Mouse (Mus musculus) midbrain, postnatal 0 days (tissue): Measurements from ENCODE around the gene Rpl15. TPM values are rescaled to one million over a fixed set of nuclear protein-coding genes. Genes with fewer than 3 reads are reported as not detected.

Experiments
- ATAC-seq: fragments of 200-750 bp; cut with Nextera tagmentation; 2 replicates; pipeline ENCODE4 v1.8.0; 2017; ENCODE audit warnings: moderate number of reproducible peaks, mild to moderate bottlenecking, moderate TSS enrichment, moderate library complexity; ENCODE audit not compliant: low FRiP score
- DNase-seq: peaks from one replicate; pipeline ENCODE4 v3.0.0-alpha.2; 2015; ENCODE audit warnings: low spot score
- H3K27ac ChIP-seq: fragments of 300-500 bp; sonication (generic); 2 replicates; pipeline ENCODE4 v1.5.1; 2014; ENCODE audit warnings: low read depth, mild to moderate bottlenecking, low read length, mixed read lengths
- H3K27me3 ChIP-seq: fragments of 300-500 bp; sonication (generic); 2 replicates; pipeline ENCODE4 v1.6.1; 2014; ENCODE audit warnings: low read length, control low read depth, mixed read lengths; ENCODE audit not compliant: insufficient read depth
- H3K36me3 ChIP-seq: fragments of 300-500 bp; sonication (generic); 2 replicates; pipeline ENCODE4 v1.6.1; 2014; ENCODE audit warnings: low read length, control low read depth, mixed read lengths; ENCODE audit not compliant: insufficient read depth
- H3K4me1 ChIP-seq: fragments of 300-500 bp; sonication (generic); 2 replicates; pipeline ENCODE4 v1.6.1; 2014; ENCODE audit warnings: mild to moderate bottlenecking, control low read depth, antibody characterized with exemption, low read length, mixed read lengths; ENCODE audit not compliant: insufficient read depth
- H3K4me2 ChIP-seq: fragments of 300-500 bp; sonication (generic); 2 replicates; pipeline ENCODE4 v1.6.1; 2014; ENCODE audit warnings: low read depth, mild to moderate bottlenecking, low read length, mixed read lengths; ENCODE audit not compliant: poor library complexity, severe bottlenecking
- H3K4me3 ChIP-seq: fragments of 300-500 bp; sonication (generic); 2 replicates; pipeline ENCODE4 v1.5.1; 2014; ENCODE audit warnings: low read depth, mild to moderate bottlenecking, low read length, moderate library complexity
- H3K9ac ChIP-seq: fragments of 300-500 bp; sonication (generic); replicated peaks from 2 replicates; pipeline ENCODE4 v1.6.1; 2014; ENCODE audit warnings: mild to moderate bottlenecking, low read length, moderate library complexity, mixed read lengths; ENCODE audit not compliant: poor library complexity, severe bottlenecking
- H3K9me3 ChIP-seq: fragments of 300-500 bp; sonication (generic); 2 replicates; pipeline ENCODE4 v1.6.1; 2016; ENCODE audit warnings: low read length, control low read depth
- CTCF ChIP-seq: IDR thresholded peaks from 2 replicates; pipeline ENCODE4 v1.5.1; 2016; ENCODE audit warnings: antibody characterized with exemption, mild to moderate bottlenecking
- WGBS: fragments of 180-500 bp; shearing (Covaris S2); extraction: QIAGEN DNeasy Blood & Tissue Kit; methylation state at CpG from one replicate; pipeline ENCODE4 v1.1.7; 2014; 5-methylcytosine and 5-hydroxymethylcytosine counted together
- polyA plus RNA-seq: library from polyadenylated mRNA; unstranded; fragments of >200 nt; fragmentation: Nextera tagmentation; extraction: Ambion mirVana; gene quantifications from 2 replicates; pipeline ENCODE4 v1.2.1, GENCODE M21; 2015
- total RNA-seq: library from RNA; depleted of rRNA; stranded (reverse); fragments of >200 nt; gene quantifications from 2 replicates; pipeline ENCODE4 v1.2.3, GENCODE M21; 2014; rRNA removed

Rpl15 gene
- total and polyA plus RNA-seq, 2 experiments from 2014 or later, result 293 to 558 TPM

GRCm38 (mm10) chr14:18221977-18222376 is 49.2 kb downstream of the Rpl15 start:
- no peak for DNase-seq
- H3K27me3 ChIP-seq, result no peaks in the 10 kb centered on the region
- H3K36me3 ChIP-seq, result no peaks in the 10 kb centered on the region
- WGBS, result 94% methylated on average over 6 of the region's 6 CpGs
- no peak overlapping the region for H3K4me2 ChIP-seq
- no peak overlapping the region for H3K9ac ChIP-seq
- H3K27ac ChIP-seq, result no peak overlapping the region
- H3K4me1 ChIP-seq, result no peaks in the 10 kb centered on the region
- no peak overlapping the region for H3K4me3 ChIP-seq
- TF ChIP-seq CTCF, result no peak
- no peak for ATAC-seq
- H3K9me3 ChIP-seq, result no peaks in the 10 kb centered on the region

Other genes starting within 250 kb of the Rpl15 start
- gene Nr1d2, start 32.3 kb downstream of the Rpl15 start, total RNA-seq, result 19.4 and 20.4 TPM in 2 replicates
- 8.6 and 9.5 TPM in 2 replicates for gene Nr1d2, start 32.3 kb downstream of the Rpl15 start, polyA plus RNA-seq
- gene Nkiras1, start 255 bp downstream of the Rpl15 start, total RNA-seq, result 24.4 and 27.0 TPM in 2 replicates
- gene Nkiras1, start 255 bp downstream of the Rpl15 start, polyA plus RNA-seq, result 61.2 and 65.3 TPM in 2 replicates
- gene Ube2e1, start 60.5 kb upstream of the Rpl15 start, total RNA-seq, result 45.1 and 45.7 TPM in 2 replicates
- gene Ube2e1, start 60.5 kb upstream of the Rpl15 start, polyA plus RNA-seq, result 152 TPM in 2 replicates